Mouse (Mus musculus): Measurements from ENCODE around the gene Ypel4.
A peak's percentile ranks its signal among the peaks of the same experiment; 100 is the strongest.

- peak; percentile 70 for TF ChIP-seq POLR2A (IDR thresholded peaks at IDR 0.05; ENCODE audit: insufficient read depth, low read depth, low read length)
- TF ChIP-seq CTCF (IDR thresholded peaks at IDR 0.05), result peak; percentile 11; the same call in 1 of the 2 replicates
Observed at GRCm38 (mm10) chr2:84774751-84775150, 40.9 kb downstream of the Ypel4 start.
